Mouse (Mus musculus) ES-Bruce4 (cell line): Measurements from ENCODE around the gene Prrt3. TPM values are rescaled to one million over a fixed set of nuclear protein-coding genes. Genes with fewer than 3 reads are reported as not detected.

Source experiments
- H3K27ac ChIP-seq: 2 replicates; pipeline ENCODE4 v1.5.1; 2012; ENCODE audit warnings: low read length, inconsistent platforms; ENCODE audit not compliant: insufficient read depth
- H3K27me3 ChIP-seq: 2 replicates; pipeline ENCODE4 v1.6.1; 2012; ENCODE audit warnings: mild to moderate bottlenecking, low read length, inconsistent platforms; ENCODE audit not compliant: control insufficient read depth, poor library complexity, insufficient read depth, severe bottlenecking
- H3K36me3 ChIP-seq: 2 replicates; pipeline ENCODE4 v1.6.1; 2012; ENCODE audit warnings: inconsistent platforms, mild to moderate bottlenecking, low read length, moderate library complexity; ENCODE audit not compliant: control insufficient read depth, poor library complexity, insufficient read depth, severe bottlenecking
- H3K4me1 ChIP-seq: one replicate; pipeline ENCODE4 v1.8.1; 2011; ENCODE audit warnings: low read length; ENCODE audit not compliant: control insufficient read depth, insufficient read depth
- H3K4me3 ChIP-seq: 2 replicates; pipeline ENCODE4 v1.5.1; 2011; ENCODE audit warnings: low read depth, mild to moderate bottlenecking, low read length
- H3K9ac ChIP-seq: 2 replicates; pipeline ENCODE4 v1.6.1; 2012; ENCODE audit warnings: low read depth, mild to moderate bottlenecking, inconsistent platforms; ENCODE audit not compliant: poor library complexity, severe bottlenecking
- H3K9me3 ChIP-seq: replicated peaks from 2 replicates; pipeline ENCODE4 v1.6.1; 2012; ENCODE audit warnings: mild to moderate bottlenecking, low read length, inconsistent platforms; ENCODE audit not compliant: control insufficient read depth, poor library complexity, insufficient read depth, severe bottlenecking
- CTCF ChIP-seq: IDR thresholded peaks from one replicate; pipeline ENCODE4 v1.8.1; 2011; ENCODE audit warnings: low read depth, low read length
- EP300 ChIP-seq: IDR thresholded peaks from 2 replicates; pipeline ENCODE4 v1.6.1; 2011; ENCODE audit warnings: low read depth, low read length; ENCODE audit not compliant: insufficient read depth
- POLR2A ChIP-seq: IDR thresholded peaks from one replicate; pipeline ENCODE4 v1.8.1; 2011; ENCODE audit warnings: low read length; ENCODE audit not compliant: insufficient read depth
- polyA plus RNA-seq: library from polyadenylated mRNA; stranded (reverse); fragments of >200 nt; gene quantifications from 2 replicates; pipeline ENCODE4 v1.2.4, GENCODE M21; 2011; ENCODE audit warnings: low read depth; ENCODE audit not compliant: missing spikeins, insufficient read depth, insufficient read length

Gene Prrt3
- polyA plus RNA-seq, 1 experiment = 0.51 TPM

DNA sequence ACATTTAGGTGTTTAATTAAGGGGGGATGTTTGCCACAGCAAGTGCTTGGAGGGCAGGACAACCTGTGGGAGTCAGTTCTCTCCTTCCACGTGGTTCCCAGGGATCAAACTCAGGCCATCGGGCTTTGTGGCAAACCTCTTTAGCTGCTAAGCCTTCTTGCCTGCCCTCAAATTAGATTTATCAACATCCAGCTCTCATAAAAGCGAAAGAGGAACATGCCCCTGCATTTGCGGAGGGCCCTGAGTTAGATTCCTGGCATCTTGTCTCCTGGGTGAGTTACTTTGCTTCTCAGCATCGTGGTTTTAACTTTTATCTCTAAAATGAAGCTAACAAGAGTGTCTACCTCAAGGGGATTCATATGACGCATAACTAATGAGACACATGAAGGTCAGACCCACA is 2.4 kb downstream of the Prrt3 start:
- no peaks in the 10 kb centered on the region for H3K27me3 ChIP-seq
- H3K9ac ChIP-seq = no peak overlapping the region

DNA sequence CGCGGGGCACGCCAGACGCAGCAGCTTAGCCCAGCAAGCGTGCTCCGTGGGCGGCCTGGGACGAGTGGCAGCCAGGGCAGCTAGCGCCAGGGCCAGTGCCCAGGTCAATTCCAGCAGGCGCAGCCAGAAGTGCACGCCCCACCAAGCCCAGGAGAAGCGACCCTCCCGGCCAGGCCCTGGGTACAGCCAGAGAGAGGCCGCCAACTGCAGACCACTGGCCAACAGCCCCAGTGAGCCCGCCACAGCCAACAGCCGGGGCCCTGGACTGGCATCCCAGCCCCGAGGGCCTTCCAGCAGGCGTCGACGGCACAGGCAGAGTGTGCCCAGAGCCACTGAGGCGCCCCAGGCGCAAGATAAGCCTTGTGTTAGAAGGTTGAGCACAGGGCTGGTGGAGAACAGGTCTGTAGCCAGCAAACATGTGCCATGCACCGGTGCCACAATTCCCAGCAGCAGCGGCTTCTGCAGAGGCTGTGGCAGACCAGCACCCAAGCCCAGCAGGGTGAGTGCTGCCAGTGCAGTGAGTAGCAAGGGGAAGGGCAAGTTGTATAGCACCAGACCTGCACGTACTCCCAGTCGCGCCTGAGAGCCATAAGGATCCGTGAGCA is 6.6 kb downstream of the Prrt3 start:
- Histone ChIP-seq H3K27me3 (no peaks in the 10 kb centered on the region), H3K4me1 (no peaks in the 10 kb centered on the region), H3K9me3 (no peaks in the 10 kb centered on the region), H3K4me3 (peak overlapping the region; percentile 39), H3K9ac (peak overlapping the region; percentile 44), H3K36me3 (no peaks in the 10 kb centered on the region), H3K27ac (no peak overlapping the region)
- TF ChIP-seq CTCF (no peak), POLR2A (no peak), EP300 (no peak)

More for the DNA sequence above, 2.4 kb downstream of the Prrt3 start:
- H3K9me3 ChIP-seq = no peaks in the 10 kb centered on the region
- no peak overlapping the region for H3K4me3 ChIP-seq
- no peak overlapping the region for H3K27ac ChIP-seq
- H3K4me1 ChIP-seq = no peaks in the 10 kb centered on the region
- TF ChIP-seq POLR2A (no peak), EP300 (no peak), CTCF (no peak)
- no peaks in the 10 kb centered on the region for H3K36me3 ChIP-seq

DNA sequence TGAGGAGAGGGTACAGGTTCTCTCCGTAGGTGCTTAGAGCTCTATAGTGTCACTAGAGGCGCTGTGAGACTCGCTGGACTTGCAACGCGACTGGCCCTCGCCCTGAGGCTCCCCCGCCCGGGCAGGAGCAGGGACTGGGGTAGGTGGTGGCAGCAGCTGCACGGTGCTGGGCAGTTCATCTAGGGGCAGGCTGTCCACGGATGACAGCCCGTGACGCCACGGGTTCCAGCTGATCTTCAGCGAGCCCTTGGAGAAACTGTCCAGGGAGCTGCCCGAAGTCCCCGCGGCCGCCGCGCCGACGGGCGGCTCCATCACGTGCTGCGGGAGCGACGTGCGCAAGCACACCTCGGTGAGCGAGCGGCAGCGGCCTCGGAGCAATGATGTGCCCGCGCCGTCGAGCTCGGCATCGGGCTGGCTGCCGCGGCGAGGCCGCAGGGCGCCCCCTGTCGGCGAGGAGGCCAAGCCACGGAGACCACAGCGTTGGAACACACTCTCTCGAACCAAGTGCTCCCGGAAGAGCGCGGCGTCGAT is 7.4 kb downstream of the Prrt3 start:
- 0 out of 2 replicates have a peak, but pooled peaks have one; percentile 19 for TF ChIP-seq EP300
- TF ChIP-seq CTCF = peak; percentile 91
- no peak for TF ChIP-seq POLR2A
- no peak overlapping the region for H3K27ac ChIP-seq
- peak overlapping the region; percentile 44 for H3K9ac ChIP-seq
- H3K27me3 ChIP-seq = no peaks in the 10 kb centered on the region
- peak overlapping the region; percentile 60 for H3K4me3 ChIP-seq
- H3K4me1 ChIP-seq = no peaks in the 10 kb centered on the region
- no peaks in the 10 kb centered on the region for H3K36me3 ChIP-seq
- no peaks in the 10 kb centered on the region for H3K9me3 ChIP-seq

DNA sequence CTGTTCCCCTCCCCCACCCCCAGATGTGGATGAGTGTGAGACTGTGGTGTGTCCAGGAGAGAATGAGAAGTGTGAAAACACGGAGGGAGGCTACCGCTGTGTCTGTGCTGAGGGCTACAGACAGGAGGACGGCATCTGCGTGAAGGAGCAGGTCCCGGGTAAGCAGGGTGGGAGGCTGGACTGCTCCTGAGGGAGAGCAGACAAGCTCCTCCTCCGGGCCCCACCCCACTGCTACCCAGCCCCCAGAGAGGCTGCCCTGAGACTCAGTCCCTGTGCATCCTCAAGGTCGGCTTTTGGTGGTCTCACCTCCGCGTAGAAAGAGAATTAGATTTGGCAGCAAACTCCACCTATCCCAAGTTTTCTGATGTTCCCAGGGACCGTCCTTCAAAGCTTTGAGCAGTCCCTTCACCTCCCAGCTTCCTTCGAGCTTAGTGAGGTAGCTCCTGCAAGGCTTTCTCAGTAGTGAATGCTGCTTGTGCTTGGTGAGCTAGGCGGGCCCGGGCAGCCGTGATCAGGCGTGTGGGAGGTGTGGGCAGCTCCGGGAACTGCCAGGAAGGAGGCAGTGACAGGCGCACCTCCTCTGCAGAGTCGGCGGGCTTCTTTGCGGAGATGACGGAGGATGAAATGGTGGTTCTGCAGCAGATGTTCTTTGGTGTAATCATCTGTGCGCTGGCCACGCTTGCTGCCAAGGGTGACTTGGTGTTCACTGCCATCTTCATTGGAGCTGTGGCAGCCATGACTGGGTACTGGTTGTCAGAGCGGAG is 9.4 kb downstream of the Prrt3 start:
- Histone ChIP-seq H3K36me3 (no peaks in the 10 kb centered on the region), H3K9ac (no peak overlapping the region), H3K4me3 (peak overlapping the region; percentile 20), H3K27ac (no peak overlapping the region), H3K9me3 (no peaks in the 10 kb centered on the region), H3K27me3 (no peaks in the 10 kb centered on the region), H3K4me1 (peaks cover 8% of the 10 kb centered on the region)
- TF ChIP-seq POLR2A (no peak), CTCF (no peak), EP300 (no peak)

DNA sequence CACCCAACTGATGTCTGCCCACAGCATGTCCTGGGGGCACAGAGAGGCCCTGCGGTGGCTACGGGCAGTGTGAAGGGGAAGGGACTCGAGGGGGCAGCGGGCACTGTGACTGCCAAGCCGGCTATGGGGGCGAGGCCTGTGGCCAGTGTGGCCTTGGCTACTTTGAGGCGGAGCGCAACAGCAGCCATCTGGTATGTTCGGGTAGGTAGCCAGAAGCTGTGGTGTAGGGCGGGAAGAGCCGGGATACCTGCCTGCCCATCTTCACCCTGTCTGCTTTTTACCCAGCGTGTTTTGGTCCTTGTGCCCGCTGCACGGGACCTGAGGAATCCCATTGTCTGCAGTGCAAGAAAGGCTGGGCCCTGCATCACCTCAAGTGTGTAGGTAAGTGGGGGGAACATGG is 12.3 kb downstream of the Prrt3 start:
- no peak overlapping the region for H3K9ac ChIP-seq
- H3K4me3 ChIP-seq = no peak overlapping the region
- H3K4me1 ChIP-seq = peaks cover 8% of the 10 kb centered on the region
- H3K27me3 ChIP-seq = no peaks in the 10 kb centered on the region
- no peak overlapping the region for H3K27ac ChIP-seq
- no peak for TF ChIP-seq POLR2A
- TF ChIP-seq EP300 = no peak
- TF ChIP-seq CTCF = no peak
- H3K9me3 ChIP-seq = no peaks in the 10 kb centered on the region
- H3K36me3 ChIP-seq = no peaks in the 10 kb centered on the region

DNA sequence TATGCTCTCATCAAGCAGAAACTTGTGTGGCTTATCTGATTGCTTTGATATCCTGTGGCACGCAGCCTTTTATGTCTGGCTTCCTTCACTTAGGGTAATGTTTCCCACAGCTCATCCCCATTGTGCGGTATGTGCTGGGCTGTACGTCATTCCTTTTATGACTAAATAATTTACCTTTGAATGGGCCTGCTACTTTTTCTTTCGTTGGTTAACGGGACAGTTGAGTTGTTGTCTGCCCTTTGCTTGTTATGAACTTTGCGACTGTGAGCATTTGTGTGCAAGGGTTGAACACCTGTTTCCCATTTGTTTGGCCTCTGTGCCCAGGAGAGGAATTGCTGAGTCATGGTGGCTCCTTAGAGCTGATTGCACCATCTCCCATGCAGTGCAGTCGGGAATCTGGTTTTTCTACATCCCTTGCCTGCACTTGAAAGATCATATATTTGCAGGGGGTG is 14.6 kb downstream of the Prrt3 start:
- H3K27ac ChIP-seq = peak overlapping the region; percentile 81

More for the DNA sequence above, 14.6 kb downstream of the Prrt3 start:
- no peaks in the 10 kb centered on the region for H3K36me3 ChIP-seq
- peaks cover 8% of the 10 kb centered on the region for H3K4me1 ChIP-seq
- no peak overlapping the region for H3K4me3 ChIP-seq
- no peak for TF ChIP-seq POLR2A
- TF ChIP-seq EP300 = peak; percentile 76
- H3K9ac ChIP-seq = peak overlapping the region; percentile 19
- H3K27me3 ChIP-seq = no peaks in the 10 kb centered on the region
- H3K9me3 ChIP-seq = no peaks in the 10 kb centered on the region
